ENCODE assay signal across 15 mouse cellular contexts in genomic region chr10:121376530-121377271, GRCm38 (mm10). TPM values are rescaled to one million over a fixed set of nuclear protein-coding genes. Genes with fewer than 3 reads are reported as not detected.
DNase-seq lines count a peak whose midpoint lies in the region; ATAC-seq and TF ChIP-seq lines count a peak whose summit lies in the region.
"Had no signal": no experiment of that assay in that cellular context is flagged by ENCODE, and none has a peak within 500 bp of the region (broad histone marks: within the 10 kb centered on the region; RNA-seq: fewer than 3 reads in every experiment).

No protein-coding gene starts in this region.

- intact Hi-C loops in left cerebral cortex, postnatal 36 days (cut with DNase I): no loop called here

- H3K4me3 ChIP-seq in liver, postnatal 0 days (ENCODE audit: low read depth, low read length): no peak overlapping the region
- no peak overlapping the region for H3K4me3 ChIP-seq in liver, embryonic 11.5 days (ENCODE audit: low read depth, low read length)
- no peak overlapping the region for H3K4me3 ChIP-seq in kidney, embryonic 15.5 days (replicated peaks)
- no peak overlapping the region for H3K4me3 ChIP-seq in small intestine, adult 2 months (ENCODE audit: low read depth, low read length)
- H3K4me3 ChIP-seq: embryonic facial prominence, embryonic 13.5 days; heart, embryonic 15.5 days; hindbrain, embryonic 13.5 days; megakaryocyte, embryonic 14.5 days had no signal

- H3K27ac ChIP-seq in liver, postnatal 0 days (ENCODE audit: low read depth): 0 out of 2 replicates have a peak overlapping the region, but pooled peaks have one; percentile 2
- H3K27ac ChIP-seq in liver, embryonic 11.5 days (ENCODE audit: low read depth, low read length): no peak overlapping the region
- H3K27ac ChIP-seq in kidney, embryonic 15.5 days: peak overlapping the region; percentile 7; the same call in 1 of the 2 replicates
- H3K27ac ChIP-seq in small intestine, adult 2 months (ENCODE audit: insufficient read depth, low read depth, low read length): peak overlapping the region; percentile 98
- H3K27ac ChIP-seq: embryonic facial prominence, embryonic 13.5 days; heart, embryonic 15.5 days; hindbrain, embryonic 13.5 days had no signal

- CTCF ChIA-PET in Patski (lab: Charles Lee): no interaction called here

- DNase-seq in liver, postnatal 0 days: peak; percentile 44
- DNase-seq in liver, embryonic 11.5 days (ENCODE audit: low spot score): no peak
- DNase-seq in Patski (ENCODE audit: low read depth, low spot score): peak; percentile 79
- no peak for DNase-seq in left cerebral cortex, postnatal 36 days (ENCODE audit: low spot score in 2 of 2)
- DNase-seq: cerebellum, postnatal 25 days; gastrocnemius, postnatal 25 days; right cerebral cortex, postnatal 14 days had no signal

- H3K4me2 ChIP-seq in liver, postnatal 0 days (ENCODE audit: low read depth, low read length): no peak overlapping the region
- H3K4me2 ChIP-seq in liver, embryonic 11.5 days: no peak overlapping the region
- no peak overlapping the region for H3K4me2 ChIP-seq in kidney, embryonic 15.5 days
- H3K4me2 ChIP-seq: embryonic facial prominence, embryonic 13.5 days; heart, embryonic 15.5 days; hindbrain, embryonic 13.5 days had no signal

- peaks cover 17% of the 10 kb centered on the region; the same call in 1 of the 2 replicates for H3K4me1 ChIP-seq in liver, postnatal 0 days (ENCODE audit: insufficient read depth)
- H3K4me1 ChIP-seq in liver, embryonic 11.5 days (replicated peaks; ENCODE audit: control insufficient read depth, insufficient read depth, low read length): peaks cover 7% of the 10 kb centered on the region
- peaks cover 35% of the 10 kb centered on the region for H3K4me1 ChIP-seq in kidney, embryonic 15.5 days
- peaks cover 14% of the 10 kb centered on the region for H3K4me1 ChIP-seq in small intestine, adult 2 months (ENCODE audit: control insufficient read depth, insufficient read depth, insufficient read length, low read length)
- H3K4me1 ChIP-seq: heart, embryonic 15.5 days; hindbrain, embryonic 13.5 days had no signal

- H3K9me3 ChIP-seq in liver, postnatal 0 days (ENCODE audit: low read length): no peaks in the 10 kb centered on the region
- H3K9me3 ChIP-seq in liver, embryonic 11.5 days (ENCODE audit: control insufficient read depth, low read length): no peaks in the 10 kb centered on the region
- no peaks in the 10 kb centered on the region for H3K9me3 ChIP-seq in kidney, embryonic 15.5 days (replicated peaks)
- H3K9me3 ChIP-seq: embryonic facial prominence, embryonic 13.5 days; heart, embryonic 15.5 days; hindbrain, embryonic 13.5 days; megakaryocyte, embryonic 14.5 days had no signal

- peak; percentile 60 for TF ChIP-seq POLR2A in small intestine, adult 2 months (IDR thresholded peaks at IDR 0.05; ENCODE audit: low read depth, low read length)

- no peaks in the 10 kb centered on the region for H3K27me3 ChIP-seq in liver, postnatal 0 days (ENCODE audit: insufficient read depth, low read length)
- no peaks in the 10 kb centered on the region for H3K27me3 ChIP-seq in liver, embryonic 11.5 days (replicated peaks; ENCODE audit: control insufficient read depth, insufficient read depth, low read length)
- H3K27me3 ChIP-seq in Patski: no peaks in the 10 kb centered on the region
- H3K27me3 ChIP-seq in kidney, embryonic 15.5 days: no peaks in the 10 kb centered on the region
- no peaks in the 10 kb centered on the region for H3K27me3 ChIP-seq in small intestine, adult 2 months (ENCODE audit: control insufficient read depth, insufficient read depth, low read length)
- H3K27me3 ChIP-seq: embryonic facial prominence, embryonic 13.5 days; heart, embryonic 15.5 days; hindbrain, embryonic 13.5 days; megakaryocyte, embryonic 14.5 days had no signal

- POLR2A ChIA-PET in Patski (lab: Charles Lee): no interaction called here

- H3K9ac ChIP-seq in liver, postnatal 0 days (replicated peaks): no peak overlapping the region
- no peak overlapping the region for H3K9ac ChIP-seq in liver, embryonic 11.5 days (ENCODE audit: low read depth, low read length)
- no peak overlapping the region for H3K9ac ChIP-seq in kidney, embryonic 15.5 days
- H3K9ac ChIP-seq: embryonic facial prominence, embryonic 13.5 days; heart, embryonic 15.5 days; hindbrain, embryonic 13.5 days had no signal

- peaks cover 62% of the 10 kb centered on the region for H3K36me3 ChIP-seq in liver, postnatal 0 days (replicated peaks; ENCODE audit: insufficient read depth, low read length)
- H3K36me3 ChIP-seq in liver, embryonic 11.5 days (ENCODE audit: control insufficient read depth, insufficient read depth, low read length): peaks cover 45% of the 10 kb centered on the region
- peaks cover 87% of the 10 kb centered on the region for H3K36me3 ChIP-seq in kidney, embryonic 15.5 days
- H3K36me3 ChIP-seq in small intestine, adult 2 months (ENCODE audit: control insufficient read depth, insufficient read depth, low read length): peaks cover 65% of the 10 kb centered on the region

- TF ChIP-seq EP300 in liver, postnatal 0 days (IDR thresholded peaks at IDR 0.05; ENCODE audit: low read depth): no peak

- WGBS in liver, postnatal 0 days (ENCODE audit: insufficient replicate concordance): 76% methylated on average over 24 of the region's 24 CpGs
- 88% methylated on average over 24 of the region's 24 CpGs for WGBS in liver, embryonic 11.5 days
- WGBS in kidney, embryonic 15.5 days: 76% methylated on average over 24 of the region's 24 CpGs
- WGBS in small intestine, adult 2 months: 47% methylated on average over 24 of the region's 24 CpGs

- no peak for ATAC-seq in liver, postnatal 0 days
- ATAC-seq in liver, embryonic 11.5 days (replicated peaks; ENCODE audit: low FRiP score): no peak
- peak; percentile 88 for ATAC-seq in Patski
- 0 out of 2 replicates have a peak, but pooled peaks have one; percentile 14 for ATAC-seq in kidney, embryonic 15.5 days (replicated peaks; ENCODE audit: low FRiP score)
- ATAC-seq in granulocyte monocyte progenitor cell, adult 5-6 weeks (replicated peaks; ENCODE audit: poor library complexity, severe bottlenecking): no peak
- ATAC-seq: forebrain, embryonic 16.5 days had no signal

- in situ Hi-C loops in Patski (cut with MboI; ENCODE audit: low pct_unique_long_range_greater_than_20kb): no loop called here

- TF ChIP-seq CTCF in liver, postnatal 0 days (IDR thresholded peaks at IDR 0.05; ENCODE audit: low read depth): no peak
- TF ChIP-seq CTCF in Patski (IDR thresholded peaks at IDR 0.05): no peak
- TF ChIP-seq CTCF in small intestine, adult 2 months (IDR thresholded peaks at IDR 0.05; ENCODE audit: extremely low read depth, insufficient read length, insufficient replicate concordance, low read depth, low read length): no peak

RNA-seq across cellular contexts. Expression of gene Gns, which starts 11.8 kb away (rescaled TPM):
- polyA plus RNA-seq in liver, postnatal 0 days (2015; fragmentation: Nextera tagmentation; extraction: Ambion mirVana): 27.7 and 28.9 TPM in 2 replicates
- 31.2 and 31.6 TPM in 2 replicates for polyA plus RNA-seq in liver, embryonic 11.5 days (2014; fragmentation: Nextera tagmentation; extraction: Ambion mirVana)
- polyA plus RNA-seq in Patski (2021): 198 TPM
- polyA plus RNA-seq in kidney, embryonic 15.5 days (2015; fragmentation: Nextera tagmentation; extraction: Ambion mirVana): 41.5 and 46.0 TPM in 2 replicates
- polyA plus RNA-seq in small intestine, adult 2 months (2012; rRNA removed): 89.5 and 149 TPM in 2 replicates
- total RNA-seq in granulocyte monocyte progenitor cell, adult 5-6 weeks (2014; fragmentation: Nextera tagmentation): 13.6 and 15.6 TPM in 2 replicates
- total RNA-seq in granulocyte monocyte progenitor cell, adult 5-6 weeks (2017): 7.1 and 9.4 TPM in 2 replicates
- total RNA-seq in left cerebral cortex, postnatal 36 days (2021): 10 to 100 TPM; 78.5 to 80.8 TPM

RNA-seq across cellular contexts. Expression of gene Tbc1d30, which starts 25.6 kb away (rescaled TPM):
- 0.75 and 1.4 TPM in 2 replicates for polyA plus RNA-seq in liver, postnatal 0 days (2015; fragmentation: Nextera tagmentation; extraction: Ambion mirVana)
- 0.27 and 0.78 TPM in 2 replicates for polyA plus RNA-seq in liver, embryonic 11.5 days (2014; fragmentation: Nextera tagmentation; extraction: Ambion mirVana)
- polyA plus RNA-seq in Patski (2021): 0.24 TPM
- 0.33 and 0.57 TPM in 2 replicates for polyA plus RNA-seq in kidney, embryonic 15.5 days (2015; fragmentation: Nextera tagmentation; extraction: Ambion mirVana)
- 4.3 and 5.5 TPM in 2 replicates for polyA plus RNA-seq in small intestine, adult 2 months (2012; rRNA removed)
- not detected in 2 replicates for total RNA-seq in granulocyte monocyte progenitor cell, adult 5-6 weeks (2014; fragmentation: Nextera tagmentation)
- total RNA-seq in granulocyte monocyte progenitor cell, adult 5-6 weeks (2017): 2.6 and 7.3 TPM in 2 replicates
- 10 to 100 TPM; 78.5 to 92.3 TPM for total RNA-seq in left cerebral cortex, postnatal 36 days (2021)

Comparison
In these comparisons a context has a peak if more than half of its experiments do, and no peak if none do; other contexts are left out.
1. DNase-seq: peak in liver, postnatal 0 days (single experiment) and Patski (single experiment); none in liver, embryonic 11.5 days (single experiment) and left cerebral cortex, postnatal 36 days (0 of 2).
2. ATAC-seq: peak in Patski (single experiment) and kidney, embryonic 15.5 days (single experiment); none in liver, postnatal 0 days (single experiment), liver, embryonic 11.5 days (single experiment) and granulocyte monocyte progenitor cell, adult 5-6 weeks (single experiment).